Mouse (Mus musculus): ENCODE measurements at regions not wholly inside any gene's neighbourhood (a gene's known extent, or its start where the extent isn't known, plus 50 kb on each side); places are given as distances from the start of the nearest gene placed in this dataset.

DNA sequence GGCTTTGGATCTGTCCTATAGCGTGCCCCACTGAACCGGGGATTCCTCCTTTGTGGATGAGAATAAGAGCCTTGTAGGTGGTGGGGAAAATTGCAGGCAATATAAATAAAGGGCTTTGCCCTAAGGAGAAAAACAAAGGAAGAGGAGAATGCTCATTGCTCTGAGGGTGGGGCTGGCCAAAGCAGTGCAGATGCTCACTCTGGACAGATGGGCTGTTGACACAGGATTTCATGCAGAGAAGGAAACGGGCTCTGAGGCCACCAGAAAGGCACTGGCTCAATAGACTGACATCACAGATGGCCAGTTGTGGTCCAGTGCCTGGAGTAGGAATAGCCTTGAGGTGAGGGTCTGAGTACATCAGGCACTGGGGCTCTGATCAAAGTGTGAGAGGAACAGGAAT lies 532.7 kb upstream of the Atp11b start:
- 59% methylated on average over 3 of the region's 3 CpGs for WGBS

DNA sequence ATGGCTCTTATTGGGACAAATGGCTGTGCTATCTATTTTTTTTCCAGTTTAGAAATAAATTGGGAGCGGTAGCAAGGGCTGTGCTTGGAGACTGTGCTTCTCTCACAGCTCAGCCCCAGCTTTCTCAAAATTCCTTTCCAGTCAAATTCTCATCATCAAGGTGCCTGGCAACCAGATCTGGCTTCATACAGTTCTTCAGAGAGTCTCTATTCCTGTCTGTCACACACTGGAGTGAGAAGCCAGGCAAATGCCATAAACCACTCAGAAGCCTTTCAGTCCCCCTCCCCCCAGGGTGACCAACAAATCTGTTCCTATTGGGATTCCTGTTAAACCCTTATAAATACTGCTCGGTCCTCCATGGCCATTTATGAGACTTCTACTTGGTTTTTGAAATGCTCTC lies 531.7 kb upstream of the Atp11b start:
- Histone ChIP-seq H3K9me3 (no peaks in the 10 kb centered on the region), H3K27ac (replicated peaks) (no peak overlapping the region), H3K4me3 (no peak overlapping the region), H3K27me3 (replicated peaks; ENCODE audit: low read depth, poor library complexity, severe bottlenecking) (peaks cover 5% of the 10 kb centered on the region; the same call in 1 of the 2 replicates), H3K4me1 (peaks cover 16% of the 10 kb centered on the region; the same call in 1 of the 2 replicates), H3K36me3 (replicated peaks) (no peaks in the 10 kb centered on the region)
- WGBS, result 80% methylated on average over 2 of the region's 2 CpGs
- DNase-seq (ENCODE audit: low spot score), result no peak

More for the DNA sequence above, 532.7 kb upstream of the Atp11b start:
- Histone ChIP-seq H3K9me3 (no peaks in the 10 kb centered on the region), H3K4me1 (peaks cover 16% of the 10 kb centered on the region; the same call in 1 of the 2 replicates), H3K36me3 (replicated peaks) (no peaks in the 10 kb centered on the region), H3K27ac (replicated peaks) (no peak overlapping the region), H3K27me3 (replicated peaks; ENCODE audit: low read depth, poor library complexity, severe bottlenecking) (peaks cover 5% of the 10 kb centered on the region; the same call in 1 of the 2 replicates), H3K4me3 (no peak overlapping the region)
- no peak for DNase-seq (ENCODE audit: low spot score)

DNA sequence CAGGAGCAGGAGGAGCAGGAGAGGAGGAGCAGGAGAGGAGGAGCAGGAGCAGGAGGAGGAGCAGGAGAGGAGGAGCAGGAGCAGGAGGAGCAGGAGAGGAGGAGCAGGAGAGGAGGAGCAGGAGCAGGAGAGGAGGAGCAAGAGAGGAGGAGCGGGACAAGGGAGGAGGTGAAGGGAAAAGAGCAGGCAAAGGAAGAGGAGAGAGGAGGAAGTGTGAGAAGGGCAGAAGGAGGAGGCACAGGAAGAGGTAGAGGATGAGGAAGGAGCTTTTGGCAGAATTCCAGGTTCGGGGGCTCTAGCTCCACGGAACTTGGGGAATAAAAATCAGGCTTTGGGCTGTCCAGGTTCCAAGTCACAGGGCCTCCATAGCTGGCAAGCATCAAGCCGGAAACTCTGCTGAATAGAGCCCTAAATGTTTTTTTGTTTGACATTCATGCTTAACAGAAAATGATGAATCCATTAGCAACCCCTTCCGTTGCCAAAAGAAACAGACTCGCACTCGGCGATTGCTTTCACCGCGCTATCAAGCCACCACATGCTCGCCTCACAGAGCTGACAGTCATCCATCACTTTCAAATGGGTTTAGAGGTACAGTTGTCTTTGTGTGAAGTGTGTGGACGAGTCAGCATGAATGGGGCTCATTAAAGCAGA lies 528.7 kb upstream of the Atp11b start:
- whole genome bisulfite sequencing, result 55% methylated on average over 12 of the region's 12 CpGs
- Histone ChIP-seq H3K36me3 (replicated peaks) (no peaks in the 10 kb centered on the region), H3K4me1 (peaks cover 16% of the 10 kb centered on the region; the same call in 1 of the 2 replicates), H3K27ac (replicated peaks) (peak overlapping the region; percentile 0; the same call in 1 of the 2 replicates), H3K9me3 (no peaks in the 10 kb centered on the region), H3K27me3 (replicated peaks; ENCODE audit: low read depth, poor library complexity, severe bottlenecking) (peaks cover 5% of the 10 kb centered on the region; the same call in 1 of the 2 replicates), H3K4me3 (no peak overlapping the region)
- DNase-seq (ENCODE audit: low spot score), result peak; percentile 30

DNA sequence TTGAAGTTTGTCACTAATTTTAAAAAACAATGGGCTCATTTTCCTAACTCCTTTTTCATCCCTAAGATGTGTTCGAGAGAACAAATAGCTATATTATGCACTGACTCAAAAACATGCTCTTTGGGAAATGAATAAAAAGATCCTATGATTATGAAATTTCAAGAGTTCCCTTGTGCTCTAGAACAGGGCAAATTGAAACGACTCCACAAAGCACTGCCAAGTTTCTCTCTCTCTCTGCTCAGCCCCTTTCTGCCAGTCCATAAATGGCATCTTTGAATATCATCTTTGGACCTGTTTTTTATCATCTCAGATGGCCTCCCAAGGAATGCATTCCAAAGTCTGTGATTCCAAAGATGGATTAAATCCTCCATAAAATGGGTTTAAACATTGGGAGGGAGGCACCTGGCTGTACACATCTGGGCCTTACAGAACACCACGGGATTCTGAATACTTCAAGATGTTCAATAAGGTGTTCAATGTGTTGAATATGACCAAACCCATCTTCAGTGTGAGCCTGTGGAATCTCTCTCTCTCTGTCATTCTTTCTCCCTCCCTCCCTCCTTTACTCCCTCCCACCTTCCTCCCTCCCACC lies 528.0 kb upstream of the Atp11b start:
- Histone ChIP-seq H3K9me3 (no peaks in the 10 kb centered on the region), H3K36me3 (replicated peaks) (no peaks in the 10 kb centered on the region), H3K4me1 (peaks cover 16% of the 10 kb centered on the region; the same call in 1 of the 2 replicates), H3K27ac (replicated peaks) (no peak overlapping the region), H3K27me3 (replicated peaks; ENCODE audit: low read depth, poor library complexity, severe bottlenecking) (peaks cover 5% of the 10 kb centered on the region; the same call in 1 of the 2 replicates), H3K4me3 (no peak overlapping the region)
- WGBS, result 75% methylated on average over 3 of the region's 3 CpGs
- no peak for DNase-seq (ENCODE audit: low spot score)

DNA sequence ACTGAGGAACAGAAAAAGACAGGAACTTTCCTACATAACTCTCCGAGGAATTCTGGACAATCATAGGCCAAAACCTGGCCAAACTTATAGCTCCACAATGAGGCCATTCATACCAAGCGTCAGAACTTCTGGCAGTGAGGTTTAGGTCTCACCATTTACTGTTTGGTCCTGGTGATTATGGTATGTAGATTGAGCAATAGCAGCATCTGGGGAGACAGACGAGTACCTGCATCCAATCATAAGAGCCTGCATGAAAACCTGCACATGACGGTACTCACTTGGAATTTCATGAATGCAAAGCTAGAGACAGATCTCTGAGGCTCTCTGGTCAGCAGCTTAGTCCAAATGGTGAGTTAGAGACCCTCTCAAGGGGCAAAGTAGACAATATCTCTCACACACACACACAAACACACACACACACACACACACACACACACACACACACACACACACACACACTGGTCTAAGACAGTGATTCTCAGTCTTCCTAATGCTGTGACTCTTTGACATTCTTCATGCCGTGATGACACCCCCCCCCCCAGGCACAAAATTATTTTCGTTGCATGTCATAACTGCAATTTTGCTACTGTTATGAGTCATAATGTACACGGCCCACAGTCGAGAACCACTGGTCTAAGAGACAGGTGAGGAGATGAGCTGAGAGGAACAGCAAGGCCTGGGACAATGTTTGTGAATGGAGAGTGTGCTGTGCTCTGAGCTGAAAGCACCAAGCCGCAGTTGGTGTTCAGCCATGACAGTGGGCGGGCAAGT lies 522.6 kb upstream of the Atp11b start:
- Histone ChIP-seq H3K4me1 (peaks cover 14% of the 10 kb centered on the region), H3K9me3 (no peaks in the 10 kb centered on the region), H3K4me3 (no peak overlapping the region), H3K27ac (replicated peaks) (no peak overlapping the region), H3K36me3 (replicated peaks) (no peaks in the 10 kb centered on the region), H3K27me3 (replicated peaks; ENCODE audit: low read depth, poor library complexity, severe bottlenecking) (no peaks in the 10 kb centered on the region)
- 83% methylated on average over 10 of the region's 10 CpGs for WGBS
- DNase-seq (ENCODE audit: low spot score), result no peak

DNA sequence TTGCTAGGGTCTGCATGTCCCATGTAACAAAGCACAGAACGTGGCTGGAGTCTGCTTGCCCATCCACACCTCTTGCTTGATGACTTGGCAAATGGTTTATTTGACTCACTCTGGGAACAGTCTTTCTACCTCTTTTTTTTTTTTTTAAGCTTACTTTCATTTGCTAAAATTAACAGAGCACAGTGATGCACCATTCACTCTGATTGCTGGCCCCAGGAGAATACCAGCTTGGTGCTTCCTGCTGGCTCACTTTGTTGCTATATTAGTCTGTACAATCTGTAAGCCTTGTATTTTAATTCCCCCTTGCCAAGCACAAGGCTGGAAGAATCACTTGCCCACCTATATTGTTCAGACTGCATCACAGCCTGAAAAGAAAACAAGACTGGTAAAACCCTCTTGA lies 521.4 kb upstream of the Atp11b start:
- no peak overlapping the region for H3K4me3 ChIP-seq
- no peaks in the 10 kb centered on the region for H3K9me3 ChIP-seq
- H3K4me1 ChIP-seq, result peaks cover 16% of the 10 kb centered on the region
- WGBS, result 79% methylated on average over 1 of the region's 1 CpGs
- DNase-seq (ENCODE audit: low spot score), result no peak
- H3K36me3 ChIP-seq (replicated peaks), result no peaks in the 10 kb centered on the region
- H3K27me3 ChIP-seq (replicated peaks; ENCODE audit: low read depth, poor library complexity, severe bottlenecking), result no peaks in the 10 kb centered on the region
- no peak overlapping the region for H3K27ac ChIP-seq (replicated peaks)

DNA sequence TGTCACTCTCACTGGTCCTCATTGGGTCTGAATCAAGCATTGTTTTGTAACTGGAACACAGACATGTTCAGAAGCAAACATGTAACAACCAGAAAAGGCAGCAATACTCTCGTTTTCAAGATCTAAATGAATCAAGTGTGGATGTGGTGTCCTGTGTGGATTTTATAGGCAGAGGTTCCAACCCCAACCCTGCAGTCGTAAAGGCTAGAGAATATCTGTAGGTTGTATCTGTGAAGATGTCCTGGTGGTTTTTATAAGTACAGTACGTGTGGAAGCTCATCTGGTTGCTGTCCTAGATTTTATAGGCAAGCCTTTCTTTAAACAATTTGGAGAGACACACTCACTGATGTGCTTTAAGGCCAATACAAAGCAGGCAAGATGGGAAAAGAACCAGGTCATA lies 518.8 kb upstream of the Atp11b start:
- Histone ChIP-seq H3K4me1 (peaks cover 16% of the 10 kb centered on the region), H3K36me3 (replicated peaks) (no peaks in the 10 kb centered on the region), H3K4me3 (no peak overlapping the region), H3K9me3 (no peaks in the 10 kb centered on the region), H3K27ac (replicated peaks) (no peak overlapping the region), H3K27me3 (replicated peaks; ENCODE audit: low read depth, poor library complexity, severe bottlenecking) (no peaks in the 10 kb centered on the region)
- DNase-seq (ENCODE audit: low spot score), result no peak
- WGBS, result 88% methylated on average over 3 of the region's 3 CpGs

DNA sequence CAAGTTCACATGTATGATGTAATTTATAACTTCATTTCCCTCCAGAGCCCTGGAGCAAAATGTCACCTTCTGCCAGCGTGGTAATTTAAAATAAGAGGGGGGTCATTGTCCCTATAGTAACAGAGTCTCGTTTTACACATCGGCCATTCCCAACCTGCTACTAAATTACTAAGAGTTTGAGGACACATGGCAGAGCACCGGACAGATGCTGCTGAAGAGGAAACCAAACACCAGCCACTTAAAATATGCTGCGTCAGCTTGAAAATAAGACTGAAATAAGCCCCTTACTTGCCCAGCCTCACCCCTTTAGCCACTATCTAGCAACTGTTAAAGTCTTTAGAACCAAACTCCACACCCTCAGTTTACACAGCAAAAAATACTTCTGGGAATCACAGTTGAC lies 518.1 kb upstream of the Atp11b start:
- peaks cover 16% of the 10 kb centered on the region for H3K4me1 ChIP-seq
- no peak overlapping the region for H3K4me3 ChIP-seq
- no peak overlapping the region for H3K27ac ChIP-seq (replicated peaks)
- no peaks in the 10 kb centered on the region for H3K9me3 ChIP-seq
- H3K36me3 ChIP-seq (replicated peaks), result no peaks in the 10 kb centered on the region
- 36% methylated on average over 5 of the region's 5 CpGs for WGBS
- DNase-seq (ENCODE audit: low spot score), result no peak
- no peaks in the 10 kb centered on the region for H3K27me3 ChIP-seq (replicated peaks; ENCODE audit: low read depth, poor library complexity, severe bottlenecking)

DNA sequence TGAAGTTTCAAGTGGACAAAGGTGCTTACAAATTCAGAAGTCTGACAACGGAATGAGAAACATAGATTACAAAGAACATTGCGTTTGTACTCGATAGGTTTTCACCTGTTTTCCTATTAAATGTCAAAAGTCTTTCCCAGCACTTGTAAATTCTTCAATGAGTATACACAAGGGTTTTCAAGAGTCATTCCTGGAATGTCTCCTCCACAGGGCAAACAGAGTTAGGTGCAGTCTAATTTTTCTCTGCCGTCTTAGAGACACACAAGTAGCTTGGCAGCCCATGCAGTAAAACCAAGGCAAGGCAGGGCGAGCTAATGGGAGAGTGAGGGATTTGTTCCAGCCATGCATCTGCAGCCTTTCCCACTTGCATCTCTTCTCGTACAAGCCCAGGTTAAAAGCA lies 516.6 kb upstream of the Atp11b start:
- H3K36me3 ChIP-seq (replicated peaks), result no peaks in the 10 kb centered on the region
- no peaks in the 10 kb centered on the region for H3K9me3 ChIP-seq
- H3K27me3 ChIP-seq (replicated peaks; ENCODE audit: low read depth, poor library complexity, severe bottlenecking), result no peaks in the 10 kb centered on the region
- 92% methylated on average over 6 of the region's 6 CpGs for WGBS
- H3K4me1 ChIP-seq, result peaks cover 17% of the 10 kb centered on the region
- no peak for DNase-seq (ENCODE audit: low spot score)
- H3K27ac ChIP-seq (replicated peaks), result no peak overlapping the region
- no peak overlapping the region for H3K4me3 ChIP-seq

DNA sequence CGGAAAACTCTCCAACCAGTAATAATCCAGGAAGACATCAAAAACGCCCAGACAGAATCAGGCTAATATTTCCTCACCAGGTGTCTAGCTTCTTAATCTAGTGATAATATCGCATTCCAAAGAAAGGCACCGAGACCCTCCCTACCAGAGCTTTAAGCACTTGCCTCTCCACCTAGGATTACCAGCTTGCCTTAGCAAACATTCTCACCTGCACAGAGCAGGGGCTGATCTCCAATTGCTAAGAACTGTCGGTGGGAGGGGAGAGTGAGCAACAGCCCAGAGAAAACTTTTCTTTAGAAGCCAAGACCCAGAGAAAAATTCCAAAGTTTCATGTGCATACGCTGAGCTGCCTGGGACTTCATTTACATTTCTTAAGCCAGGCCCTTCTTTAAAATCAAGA lies 511.6 kb upstream of the Atp11b start:
- Histone ChIP-seq H3K9me3 (no peaks in the 10 kb centered on the region), H3K4me1 (peaks cover 30% of the 10 kb centered on the region), H3K36me3 (replicated peaks) (no peaks in the 10 kb centered on the region), H3K27me3 (replicated peaks; ENCODE audit: low read depth, poor library complexity, severe bottlenecking) (no peaks in the 10 kb centered on the region), H3K4me3 (no peak overlapping the region), H3K27ac (replicated peaks) (peak overlapping the region; percentile 57; the same call in 1 of the 2 replicates)
- 44% methylated on average over 6 of the region's 6 CpGs for WGBS
- no peak for DNase-seq (ENCODE audit: low spot score)

DNA sequence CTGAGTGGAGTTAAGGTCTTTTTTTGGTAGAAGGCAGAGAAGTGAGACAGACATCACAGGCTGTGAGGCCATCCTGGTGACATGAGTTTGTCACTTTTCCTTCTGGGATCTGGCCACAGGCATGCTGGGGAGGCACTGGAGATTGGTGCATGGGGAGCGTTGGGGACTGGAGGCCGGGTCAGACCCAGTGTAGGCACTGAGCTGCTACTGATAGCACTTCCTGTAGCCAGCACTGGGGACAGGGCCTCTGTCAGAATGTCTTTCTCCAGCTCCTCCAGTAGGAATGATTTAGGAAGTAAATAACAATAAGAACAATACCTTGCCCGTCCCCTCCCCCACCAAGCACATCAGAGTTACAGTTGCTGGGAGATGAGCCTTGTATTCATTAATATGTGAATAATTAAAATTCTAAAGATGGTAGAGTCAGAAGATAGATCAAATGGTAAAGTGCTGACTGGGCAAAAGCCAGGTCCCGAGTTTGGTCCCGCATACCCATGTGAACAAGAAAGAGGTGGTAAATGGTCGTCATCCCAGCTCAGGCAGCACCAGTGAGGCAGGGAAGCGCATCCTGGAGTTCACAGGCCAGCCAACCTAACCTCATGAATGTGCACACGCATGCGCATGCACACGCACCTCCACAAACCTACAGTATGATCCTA lies 510.9 kb upstream of the Atp11b start:
- peak overlapping the region; percentile 57; the same call in 1 of the 2 replicates for H3K27ac ChIP-seq (replicated peaks)
- H3K27me3 ChIP-seq (replicated peaks; ENCODE audit: low read depth, poor library complexity, severe bottlenecking), result no peaks in the 10 kb centered on the region
- WGBS, result 70% methylated on average over 10 of the region's 10 CpGs

DNA sequence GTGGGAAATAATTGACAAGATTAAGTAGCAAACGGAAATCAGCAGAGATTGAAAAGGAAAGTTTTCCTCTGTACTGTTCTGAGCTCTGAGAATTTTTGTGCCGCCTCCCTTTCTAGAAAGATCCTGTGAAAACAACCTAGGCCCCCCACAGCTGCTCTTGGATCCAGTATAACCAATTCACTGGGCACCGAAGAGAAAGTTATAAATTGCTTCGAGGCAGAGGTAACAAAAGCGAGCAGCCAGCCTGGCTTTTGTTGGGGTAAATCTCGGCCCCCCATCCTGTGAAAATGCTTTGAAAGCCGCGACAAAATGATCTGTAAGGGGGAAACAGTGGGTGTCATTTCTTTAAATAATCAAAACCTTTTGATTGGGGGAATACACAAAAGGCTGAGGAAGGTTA lies 508.9 kb upstream of the Atp11b start:
- DNase-seq (ENCODE audit: low spot score), result no peak
- Histone ChIP-seq H3K4me1 (peaks cover 30% of the 10 kb centered on the region), H3K27me3 (replicated peaks; ENCODE audit: low read depth, poor library complexity, severe bottlenecking) (no peaks in the 10 kb centered on the region), H3K27ac (replicated peaks) (no peak overlapping the region), H3K36me3 (replicated peaks) (no peaks in the 10 kb centered on the region), H3K4me3 (no peak overlapping the region), H3K9me3 (no peaks in the 10 kb centered on the region)
- 23% methylated on average over 8 of the region's 8 CpGs for WGBS

More for the DNA sequence above, 510.9 kb upstream of the Atp11b start:
- no peak overlapping the region for H3K4me3 ChIP-seq
- no peak for DNase-seq (ENCODE audit: low spot score)
- no peaks in the 10 kb centered on the region for H3K9me3 ChIP-seq
- H3K36me3 ChIP-seq (replicated peaks), result no peaks in the 10 kb centered on the region
- H3K4me1 ChIP-seq, result peaks cover 30% of the 10 kb centered on the region
